Mouse (Mus musculus): ENCODE results near the gene Slc35e4.

GRCm38 (mm10) chr11:3878660-3879059 is 35.8 kb downstream of the Slc35e4 start:
- TF ChIP-seq CTCF (IDR thresholded peaks at IDR 0.05; ENCODE audit: low read depth): no peak
- no peak for TF ChIP-seq EP300 (optimal IDR thresholded peaks at IDR 0.05)
